Mouse (Mus musculus) limb, embryonic 12.5 days (tissue): Measurements from ENCODE around the gene Hmgcs2. TPM values are rescaled to one million over a fixed set of nuclear protein-coding genes. Genes with fewer than 3 reads are reported as not detected.

Source experiments
- ATAC-seq: fragments of 200-750 bp; cut with Nextera tagmentation; 2 replicates; pipeline ENCODE4 v1.8.0; 2017; ENCODE audit warnings: low read depth, moderate TSS enrichment; ENCODE audit not compliant: insufficient number of reproducible peaks, insufficient read depth, low FRiP score, low TSS enrichment
- H3K27ac ChIP-seq: fragments of 300-500 bp; sonication (generic); 2 replicates; pipeline ENCODE4 v1.5.1; 2016; ENCODE audit warnings: mild to moderate bottlenecking, moderate library complexity
- H3K27me3 ChIP-seq: fragments of 300-500 bp; sonication (generic); 2 replicates; pipeline ENCODE4 v1.6.1; 2016; ENCODE audit warnings: mild to moderate bottlenecking, moderate library complexity
- H3K36me3 ChIP-seq: fragments of 300-500 bp; sonication (generic); 2 replicates; pipeline ENCODE4 v1.6.1; 2016; ENCODE audit warnings: mild to moderate bottlenecking, moderate library complexity
- H3K4me1 ChIP-seq: fragments of 300-500 bp; sonication (generic); replicated peaks from 2 replicates; pipeline ENCODE4 v1.6.1; 2016
- H3K4me2 ChIP-seq: fragments of 300-500 bp; sonication (generic); 2 replicates; pipeline ENCODE4 v1.6.1; 2016; ENCODE audit warnings: mild to moderate bottlenecking, moderate library complexity
- H3K4me3 ChIP-seq: fragments of 300-500 bp; sonication (generic); replicated peaks from 2 replicates; pipeline ENCODE4 v1.5.1; 2016; ENCODE audit warnings: mild to moderate bottlenecking
- H3K9ac ChIP-seq: fragments of 300-500 bp; sonication (generic); replicated peaks from 2 replicates; pipeline ENCODE4 v1.6.1; 2016; ENCODE audit warnings: mild to moderate bottlenecking, moderate library complexity
- H3K9me3 ChIP-seq: fragments of 300-500 bp; sonication (generic); 2 replicates; pipeline ENCODE4 v1.6.1; 2016; ENCODE audit warnings: mild to moderate bottlenecking, moderate library complexity
- WGBS: fragments of 180-500 bp; shearing (Covaris S2); methylation state at CpG from one replicate; pipeline ENCODE4 v1.1.7; 2016; 5-methylcytosine and 5-hydroxymethylcytosine counted together
- polyA plus RNA-seq: library from polyadenylated mRNA; unstranded; fragments of >200 nt; fragmentation: Nextera tagmentation; extraction: Ambion mirVana; gene quantifications from 2 replicates; pipeline ENCODE4 v1.2.1, GENCODE M21; 2016

Hmgcs2 gene
- polyA plus RNA-seq, 1 experiment from 2014 or later: 2.9 TPM

DNA sequence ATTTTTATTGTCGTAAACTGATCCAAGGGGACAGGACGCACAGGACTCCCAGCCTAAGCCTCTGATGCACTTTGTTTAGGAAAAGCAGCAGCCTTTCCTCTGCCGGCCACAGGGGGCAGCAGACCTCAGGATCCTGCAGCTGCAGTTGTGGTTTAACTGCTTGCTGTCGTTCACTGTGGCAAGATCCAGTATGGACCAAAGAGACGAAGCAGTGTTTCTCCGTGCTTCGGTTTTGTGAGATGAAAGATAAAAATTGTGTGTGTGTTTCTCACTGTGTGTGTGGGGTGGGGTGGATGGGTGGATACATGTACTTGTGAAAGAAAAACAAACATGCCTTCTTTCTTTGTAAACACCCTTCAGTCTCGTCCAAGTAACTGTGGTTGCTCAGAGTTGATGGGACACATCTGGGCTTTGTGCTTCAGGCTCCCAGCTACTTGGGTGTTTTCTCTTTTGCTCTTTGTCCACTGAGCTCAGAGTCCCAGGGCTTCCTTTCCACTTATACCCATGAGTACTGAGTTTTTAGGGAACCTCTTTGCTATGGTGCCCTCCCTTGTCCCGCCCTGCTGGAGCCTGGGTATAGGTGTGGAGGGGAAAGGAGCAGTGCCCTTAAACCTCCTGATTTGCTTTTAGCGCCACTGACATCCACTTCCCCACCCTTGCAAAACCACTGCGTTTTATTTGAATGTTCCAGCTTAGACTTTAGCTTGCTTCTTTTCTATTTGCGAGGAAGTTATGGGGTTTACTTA, 871 bp downstream of the Hmgcs2 start:
- peaks cover 20% of the 10 kb centered on the region for H3K4me1 ChIP-seq
- 41% methylated on average over 12 of the region's 12 CpGs for WGBS
- no peak overlapping the region for H3K9ac ChIP-seq
- no peak for ATAC-seq
- H3K27me3 ChIP-seq: no peaks in the 10 kb centered on the region; the same call in 1 of the 2 replicates
- H3K36me3 ChIP-seq: no peaks in the 10 kb centered on the region
- no peak overlapping the region for H3K4me3 ChIP-seq
- peak overlapping the region; percentile 33 for H3K4me2 ChIP-seq
- H3K27ac ChIP-seq: no peak overlapping the region
- no peaks in the 10 kb centered on the region for H3K9me3 ChIP-seq

- peaks cover 20% of the 10 kb centered on the region for H3K4me1 ChIP-seq
- H3K27ac ChIP-seq: no peak overlapping the region
- no peak overlapping the region for H3K4me2 ChIP-seq
- WGBS: 91% methylated on average over 8 of the region's 8 CpGs
- H3K27me3 ChIP-seq: no peaks in the 10 kb centered on the region; the same call in 1 of the 2 replicates
- no peaks in the 10 kb centered on the region for H3K36me3 ChIP-seq
- no peaks in the 10 kb centered on the region for H3K9me3 ChIP-seq
- no peak overlapping the region for H3K9ac ChIP-seq
- H3K4me3 ChIP-seq: no peak overlapping the region
- ATAC-seq: no peak
Measured at GRCm38 (mm10) chr3:98282422-98282821, 2.2 kb downstream of the Hmgcs2 start.

- H3K4me1 ChIP-seq: peaks cover 20% of the 10 kb centered on the region
- no peak overlapping the region for H3K4me2 ChIP-seq
- H3K27ac ChIP-seq: no peak overlapping the region
- no peaks in the 10 kb centered on the region; the same call in 1 of the 2 replicates for H3K27me3 ChIP-seq
- no peak overlapping the region for H3K4me3 ChIP-seq
- H3K9me3 ChIP-seq: no peaks in the 10 kb centered on the region
- H3K36me3 ChIP-seq: no peaks in the 10 kb centered on the region
- ATAC-seq: no peak
- H3K9ac ChIP-seq: no peak overlapping the region
- WGBS: 79% methylated on average over 5 of the region's 5 CpGs
Measured at GRCm38 (mm10) chr3:98283205-98283604, 3.0 kb downstream of the Hmgcs2 start.

GRCm38 (mm10) chr3:98291044-98291443, 10.8 kb downstream of the Hmgcs2 start:
- Histone ChIP-seq H3K27ac (no peak overlapping the region), H3K4me3 (no peak overlapping the region), H3K9ac (no peak overlapping the region), H3K4me2 (no peak overlapping the region), H3K4me1 (no peaks in the 10 kb centered on the region), H3K27me3 (no peaks in the 10 kb centered on the region), H3K36me3 (no peaks in the 10 kb centered on the region), H3K9me3 (0 out of 2 replicates have a peak, but pooled peaks cover 6% of the 10 kb centered on the region)
- 90% methylated on average over 9 of the region's 9 CpGs for WGBS
- no peak for ATAC-seq

DNA sequence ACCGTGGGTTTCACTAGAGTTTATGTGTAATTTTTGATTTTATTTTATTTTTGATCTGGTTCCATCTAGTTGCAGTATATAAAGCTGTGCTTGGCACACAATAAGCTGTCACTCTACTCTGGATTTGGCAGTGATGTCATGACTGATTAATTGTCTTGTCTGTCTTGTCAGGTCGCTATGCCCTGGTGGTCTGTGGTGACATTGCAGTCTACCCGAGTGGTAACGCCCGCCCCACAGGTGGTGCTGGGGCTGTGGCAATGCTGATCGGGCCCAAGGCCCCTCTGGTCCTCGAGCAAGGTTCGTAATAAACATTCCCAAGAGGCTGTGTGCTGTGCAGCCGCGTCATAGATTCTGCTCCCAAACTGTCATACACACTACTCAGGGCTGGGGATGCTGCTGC, 15.7 kb downstream of the Hmgcs2 start:
- Histone ChIP-seq H3K9ac (no peak overlapping the region), H3K27ac (no peak overlapping the region), H3K4me2 (no peak overlapping the region), H3K27me3 (no peaks in the 10 kb centered on the region), H3K36me3 (no peaks in the 10 kb centered on the region), H3K4me1 (no peaks in the 10 kb centered on the region), H3K4me3 (no peak overlapping the region), H3K9me3 (0 out of 2 replicates have a peak, but pooled peaks cover 3% of the 10 kb centered on the region)
- no peak for ATAC-seq
- 66% methylated on average over 10 of the region's 10 CpGs for WGBS

DNA sequence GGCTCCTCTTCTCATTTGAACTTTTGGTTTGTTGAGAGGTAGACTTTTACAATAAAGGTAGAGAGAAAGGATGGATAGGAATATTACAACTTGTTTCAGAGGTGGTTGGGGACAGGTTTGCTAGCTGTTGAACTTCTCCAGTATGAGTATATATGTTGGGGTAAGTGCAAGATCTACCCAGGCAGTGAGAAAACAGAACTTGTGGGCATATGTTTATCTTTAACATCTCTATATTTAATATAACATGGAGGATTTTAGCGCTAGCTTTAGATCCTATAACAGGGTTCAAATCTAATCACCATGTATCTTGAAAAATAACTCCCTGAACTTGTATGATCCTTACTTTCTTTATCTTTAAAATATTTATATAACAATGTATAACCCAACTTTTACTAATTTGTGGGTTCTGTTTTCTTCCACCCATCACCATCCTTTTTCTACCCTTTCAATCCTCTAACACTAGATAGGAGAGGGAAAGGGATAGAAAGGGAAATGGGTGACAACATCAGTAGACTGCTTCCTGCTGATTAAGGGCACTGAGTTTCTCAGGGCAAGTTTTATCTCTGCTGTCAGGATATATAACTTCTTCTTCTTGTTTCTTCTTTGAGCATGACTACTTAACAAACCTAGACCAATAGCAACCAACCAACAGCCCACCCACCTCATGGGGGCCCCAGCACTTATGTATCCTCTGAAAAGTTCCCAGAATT, 19.3 kb downstream of the Hmgcs2 start:
- WGBS: 89% methylated on average over 1 of the region's 1 CpGs
- ATAC-seq: no peak
- Histone ChIP-seq H3K4me3 (no peak overlapping the region), H3K27me3 (no peaks in the 10 kb centered on the region), H3K9ac (no peak overlapping the region), H3K36me3 (no peaks in the 10 kb centered on the region), H3K4me1 (no peaks in the 10 kb centered on the region), H3K4me2 (no peak overlapping the region), H3K9me3 (no peaks in the 10 kb centered on the region), H3K27ac (no peak overlapping the region)

DNA sequence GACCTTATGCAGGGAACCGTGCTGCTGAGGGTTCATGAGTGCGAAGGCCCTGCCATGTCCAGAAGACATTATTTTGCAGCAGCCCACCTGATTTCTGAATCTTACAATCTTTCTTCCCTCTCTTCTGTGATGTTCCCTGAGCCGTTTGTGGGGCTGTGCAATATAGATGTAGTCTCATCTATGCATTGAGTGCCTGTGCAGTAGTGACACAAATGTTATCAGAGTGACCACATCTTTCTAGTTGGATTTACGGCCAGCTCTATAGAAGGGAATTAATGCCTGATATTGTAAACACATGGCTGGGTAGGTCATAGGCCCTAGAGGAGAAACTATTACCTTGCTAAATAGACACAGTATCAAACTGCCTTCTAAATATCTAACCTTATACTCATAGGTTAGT, 20.0 kb downstream of the Hmgcs2 start:
- Histone ChIP-seq H3K4me1 (no peaks in the 10 kb centered on the region), H3K4me3 (no peak overlapping the region), H3K27ac (no peak overlapping the region), H3K9ac (no peak overlapping the region), H3K4me2 (no peak overlapping the region), H3K36me3 (no peaks in the 10 kb centered on the region), H3K9me3 (no peaks in the 10 kb centered on the region), H3K27me3 (no peaks in the 10 kb centered on the region)
- ATAC-seq: no peak
- 88% methylated on average over 4 of the region's 4 CpGs for WGBS

DNA sequence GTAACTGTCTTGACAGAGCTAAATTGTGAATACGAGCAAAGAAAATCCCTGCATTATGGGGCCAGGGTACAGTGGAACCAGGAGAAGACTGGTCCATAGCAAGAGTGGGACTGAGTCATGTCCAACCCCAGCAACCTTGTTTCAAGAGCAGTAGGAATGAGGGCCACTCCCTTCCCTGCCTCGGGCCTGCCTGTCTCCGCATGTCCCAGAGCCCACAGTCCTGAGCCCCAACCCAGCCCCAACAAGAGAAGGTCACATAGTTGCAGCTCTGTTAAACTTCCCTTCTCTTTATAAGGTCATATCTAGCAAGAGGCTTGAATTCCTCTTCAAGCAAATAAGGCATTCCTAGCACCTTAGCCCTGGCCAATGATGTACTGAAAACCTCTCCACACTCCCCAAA, 21.5 kb downstream of the Hmgcs2 start:
- no peak overlapping the region for H3K27ac ChIP-seq
- H3K4me1 ChIP-seq: no peaks in the 10 kb centered on the region
- H3K4me3 ChIP-seq: no peak overlapping the region
- no peaks in the 10 kb centered on the region for H3K27me3 ChIP-seq
- H3K36me3 ChIP-seq: no peaks in the 10 kb centered on the region
- H3K9ac ChIP-seq: no peak overlapping the region
- WGBS: 97% methylated on average over 3 of the region's 3 CpGs
- ATAC-seq: no peak
- H3K9me3 ChIP-seq: no peaks in the 10 kb centered on the region
- no peak overlapping the region for H3K4me2 ChIP-seq

DNA sequence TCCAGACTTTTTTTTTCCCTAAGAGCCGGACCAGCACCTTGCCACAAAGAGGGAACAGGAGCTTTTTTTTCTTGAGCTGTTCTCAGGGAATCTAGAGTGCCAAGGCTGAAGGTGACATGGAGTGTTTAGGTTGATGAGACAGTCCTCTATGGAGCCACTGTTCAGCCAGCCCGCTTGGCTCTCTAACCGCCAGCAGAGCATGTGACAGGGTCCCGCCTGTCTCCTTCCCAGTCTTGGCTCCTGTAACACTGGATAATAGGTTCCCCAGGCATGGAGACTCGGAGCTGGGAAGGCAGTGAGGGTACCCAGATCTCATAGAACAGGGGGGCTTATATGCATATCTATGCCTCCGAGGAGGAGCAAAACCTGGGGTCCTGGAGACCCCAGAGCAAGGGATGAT, 28.4 kb downstream of the Hmgcs2 start:
- Histone ChIP-seq H3K9me3 (no peaks in the 10 kb centered on the region), H3K4me1 (no peaks in the 10 kb centered on the region), H3K27me3 (no peaks in the 10 kb centered on the region), H3K4me2 (no peak overlapping the region), H3K36me3 (peaks cover 9% of the 10 kb centered on the region; the same call in 1 of the 2 replicates), H3K4me3 (no peak overlapping the region), H3K27ac (no peak overlapping the region), H3K9ac (no peak overlapping the region)
- ATAC-seq: no peak
- 83% methylated on average over 6 of the region's 6 CpGs for WGBS

GRCm38 (mm10) chr3:98310456-98310855, 30.2 kb downstream of the Hmgcs2 start:
- Histone ChIP-seq H3K27me3 (no peaks in the 10 kb centered on the region), H3K36me3 (peaks cover 26% of the 10 kb centered on the region), H3K27ac (no peak overlapping the region), H3K4me3 (no peak overlapping the region), H3K9ac (no peak overlapping the region), H3K4me1 (no peaks in the 10 kb centered on the region), H3K9me3 (no peaks in the 10 kb centered on the region), H3K4me2 (no peak overlapping the region)
- no peak for ATAC-seq
- WGBS: 100% methylated on average over 1 of the region's 1 CpGs

GRCm38 (mm10) chr3:98312867-98313266, 32.6 kb downstream of the Hmgcs2 start:
- Histone ChIP-seq H3K4me2 (no peak overlapping the region), H3K9me3 (no peaks in the 10 kb centered on the region), H3K36me3 (peaks cover 44% of the 10 kb centered on the region), H3K27ac (no peak overlapping the region), H3K4me1 (peaks cover 11% of the 10 kb centered on the region), H3K27me3 (no peaks in the 10 kb centered on the region), H3K9ac (no peak overlapping the region), H3K4me3 (no peak overlapping the region)
- ATAC-seq: no peak
- WGBS: 42% methylated on average over 7 of the region's 7 CpGs
